Mouse (Mus musculus) R1 (cell line): ENCODE results near the gene Kcnj8.
"Not testable (repeated sequence)": the region's sequence is repeated elsewhere in the genome, so short reads cannot be mapped to it uniquely, and the experiment has no call there.

ENCODE experiments used
- DNase-seq: peaks from one replicate; pipeline ENCODE4 v3.0.0-alpha.2; 2018; ENCODE audit warnings: low read depth, low spot score

The Kcnj8 gene

GRCm38 (mm10) chr6:142550871-142551270, 20.5 kb downstream of the Kcnj8 start:
- no peak for DNase-seq

DNA sequence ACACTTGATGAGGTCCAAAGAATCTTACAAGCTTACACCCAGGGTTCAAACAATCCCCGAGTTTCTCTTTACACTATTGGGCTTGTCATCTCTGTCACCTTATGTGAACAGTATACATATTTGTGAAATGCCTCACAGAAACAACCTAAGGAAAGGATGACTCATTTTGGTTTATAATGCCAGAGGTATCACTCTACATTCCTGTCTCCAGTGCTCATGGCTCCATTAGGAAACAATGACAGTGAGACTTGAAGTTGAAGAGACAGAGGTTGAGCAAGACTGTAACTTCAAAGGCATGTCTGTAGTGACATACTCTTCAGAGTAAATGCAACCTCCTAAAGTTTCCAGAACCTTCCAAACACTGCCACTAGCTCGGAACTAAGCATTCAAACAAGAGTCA, 23.0 kb downstream of the Kcnj8 start:
- no peak for DNase-seq

GRCm38 (mm10) chr6:142545132-142545531, 26.3 kb downstream of the Kcnj8 start:
- DNase-seq: peak; percentile 32

- DNase-seq: no peak
These were observed 27.8 kb downstream of the Kcnj8 start for GRCm38 (mm10) chr6:142543648-142544047.

DNA sequence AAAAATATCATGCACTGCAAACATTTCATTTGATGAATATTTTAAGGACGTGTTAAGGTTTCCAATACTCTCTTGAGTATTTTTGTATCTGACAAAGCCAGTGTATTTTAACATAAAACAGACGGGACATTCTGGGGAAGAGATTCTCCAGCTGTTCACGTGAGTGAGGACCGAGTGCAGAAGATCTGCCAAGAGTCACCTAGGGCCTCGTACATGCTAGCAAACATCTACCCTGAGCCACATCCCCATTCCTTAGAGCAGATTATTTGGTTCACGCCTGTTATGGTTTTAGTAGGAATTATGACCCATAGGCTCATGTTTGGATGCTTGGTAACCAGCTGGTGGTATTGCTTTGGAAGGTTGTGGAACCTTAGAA, 28.6 kb downstream of the Kcnj8 start:
- no peak for DNase-seq

DNA sequence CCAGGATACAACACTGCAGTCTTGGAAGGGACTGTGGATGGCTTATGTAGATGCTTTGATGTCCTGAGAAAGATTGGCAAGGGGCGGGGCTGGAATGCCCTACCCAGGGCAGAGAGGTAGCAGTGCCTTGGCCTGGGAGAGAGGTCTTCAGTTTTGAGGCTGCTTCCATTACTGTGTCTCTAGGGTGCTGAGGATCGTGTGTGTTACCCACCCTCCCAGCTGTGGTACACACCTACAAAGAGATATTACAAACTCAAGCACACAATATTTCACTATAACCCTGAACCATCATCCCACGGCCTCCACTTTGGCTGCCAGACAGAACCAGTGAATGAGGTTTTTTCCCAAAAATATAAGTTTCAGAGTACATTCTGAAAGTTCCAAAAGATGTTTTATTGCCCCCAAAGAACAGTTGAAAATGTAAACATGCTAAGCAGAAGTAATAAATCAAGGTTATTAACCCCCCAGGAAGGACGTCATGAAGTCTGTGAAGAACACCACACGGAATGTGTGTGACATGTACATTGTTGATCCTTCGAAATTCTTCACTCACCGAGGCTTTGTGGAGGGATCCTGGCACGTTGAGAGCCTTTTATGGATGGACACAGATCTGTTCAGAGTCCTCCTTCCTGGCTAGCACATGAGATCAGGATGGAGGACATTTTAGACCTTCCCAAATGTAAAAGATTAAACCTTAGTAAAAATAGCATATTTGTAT, 29.2 kb downstream of the Kcnj8 start:
- no peak for DNase-seq

GRCm38 (mm10) chr6:142540561-142541160, 30.8 kb downstream of the Kcnj8 start:
- DNase-seq: no peak

- DNase-seq: no peak
These were observed 31.3 kb downstream of the Kcnj8 start for GRCm38 (mm10) chr6:142540131-142540530.

- peak; percentile 11 for DNase-seq
These were observed 32.9 kb downstream of the Kcnj8 start for GRCm38 (mm10) chr6:142538503-142538902.

- DNase-seq: no peak
These were observed 38.0 kb downstream of the Kcnj8 start for GRCm38 (mm10) chr6:142533412-142533811.

DNA sequence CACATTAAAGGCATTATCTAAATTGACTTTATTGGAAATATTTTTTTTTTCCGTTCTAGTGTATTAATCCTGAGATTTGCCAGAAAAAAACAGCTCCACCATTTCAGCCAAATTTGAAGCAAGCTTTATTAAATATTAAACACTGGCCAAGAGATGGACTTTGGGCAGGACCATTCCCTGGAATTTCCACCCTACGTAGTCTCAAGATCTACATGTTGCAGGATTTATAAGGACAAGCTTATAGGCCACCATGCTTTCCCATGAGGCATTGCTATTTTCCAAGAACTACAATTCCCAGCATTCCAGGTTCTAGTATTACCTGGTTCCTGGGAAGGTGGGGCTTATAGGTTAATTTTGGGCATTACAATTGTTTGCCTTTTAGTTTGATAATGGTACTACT, 38.7 kb downstream of the Kcnj8 start:
- peak; percentile 30 for DNase-seq

DNA sequence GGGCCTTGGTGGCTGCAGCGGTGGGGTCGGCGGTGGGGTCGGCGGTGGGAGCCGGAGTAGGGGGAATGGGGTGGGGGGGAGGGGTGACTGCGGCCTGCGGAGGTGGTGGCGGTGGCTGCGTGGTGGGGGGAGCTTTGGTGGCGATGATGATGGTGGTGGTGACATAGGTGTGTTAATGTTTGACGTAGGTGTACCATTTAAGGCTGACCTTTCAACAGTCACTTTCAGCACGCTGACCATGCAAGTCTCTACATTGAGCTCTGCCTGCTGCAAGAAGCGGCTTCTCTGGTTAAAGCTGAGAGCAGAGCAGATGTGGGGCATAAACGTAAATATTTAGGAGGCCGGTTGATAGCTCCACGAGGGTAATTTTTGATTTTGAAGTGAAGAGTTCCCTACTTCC, 39.3 kb downstream of the Kcnj8 start:
- DNase-seq: no peak

DNA sequence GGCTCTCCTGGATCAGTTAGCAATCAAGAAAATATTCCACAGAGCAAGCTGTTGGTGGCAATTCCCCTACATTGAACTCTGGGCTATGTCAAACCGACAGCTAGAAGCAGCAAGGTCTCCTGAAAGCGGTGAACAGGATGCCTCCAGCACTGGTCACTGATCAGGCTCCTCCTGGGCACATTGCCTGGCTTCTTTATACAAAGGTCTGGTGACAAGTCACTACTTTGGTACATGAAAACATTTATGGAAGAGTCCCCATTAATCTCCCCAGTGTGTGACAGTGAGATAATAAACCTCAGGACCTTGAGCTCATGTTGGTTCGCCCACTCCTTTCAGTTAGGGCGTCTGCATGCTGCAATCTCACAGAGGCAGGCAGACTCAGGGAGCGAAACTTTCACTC, 41.0 kb downstream of the Kcnj8 start:
- no peak for DNase-seq

DNA sequence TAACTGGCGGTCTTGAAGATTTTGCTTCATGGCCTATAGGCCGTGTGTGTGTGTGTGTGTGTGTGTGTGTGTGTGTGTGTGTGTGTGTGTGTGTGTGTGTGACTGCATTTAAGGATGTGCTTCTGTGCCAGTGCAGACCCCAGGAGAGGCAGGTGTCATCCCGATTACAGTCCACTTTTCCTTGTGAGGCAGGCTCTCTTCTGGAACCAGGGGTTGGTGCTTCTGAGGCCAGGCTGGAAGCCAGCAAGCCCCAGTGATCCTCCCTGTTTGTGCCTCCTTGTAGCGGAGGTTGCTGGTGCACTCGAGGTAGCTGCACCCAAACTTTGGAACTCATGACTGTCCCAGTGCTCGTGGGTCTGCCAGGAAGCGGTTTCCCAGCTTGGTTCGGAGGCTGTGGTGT, 41.7 kb downstream of the Kcnj8 start:
- DNase-seq: no peak

DNA sequence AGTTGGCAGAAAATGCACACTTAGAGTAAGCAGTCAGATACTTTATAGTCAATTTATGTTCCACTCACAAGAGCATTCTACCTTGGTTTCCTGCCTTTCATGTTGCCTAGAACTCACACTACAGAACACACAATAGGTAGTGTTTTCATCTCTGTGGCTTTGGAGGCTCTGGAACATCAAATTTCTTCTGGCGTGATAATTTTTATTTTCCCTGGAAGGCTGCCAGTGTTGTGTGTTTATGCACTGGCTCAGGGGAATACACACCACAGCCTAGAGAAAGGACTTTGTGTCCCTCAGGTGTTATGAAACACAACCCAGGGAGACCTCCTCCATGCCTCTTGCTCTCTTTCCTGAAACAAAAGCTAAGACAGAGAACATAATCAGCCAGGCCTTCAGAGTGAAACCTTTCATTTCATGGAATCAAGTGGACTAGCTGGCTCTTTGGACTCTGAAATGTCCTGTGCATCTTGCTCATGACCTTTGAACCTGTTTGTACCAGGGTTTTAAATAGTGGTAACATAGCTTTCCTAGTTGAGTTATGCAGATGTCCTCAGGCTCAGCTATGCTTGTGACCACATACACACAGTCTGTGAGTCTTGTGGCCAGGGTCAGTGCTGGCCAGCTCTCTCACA, 43.4 kb downstream of the Kcnj8 start:
- DNase-seq: no peak

DNA sequence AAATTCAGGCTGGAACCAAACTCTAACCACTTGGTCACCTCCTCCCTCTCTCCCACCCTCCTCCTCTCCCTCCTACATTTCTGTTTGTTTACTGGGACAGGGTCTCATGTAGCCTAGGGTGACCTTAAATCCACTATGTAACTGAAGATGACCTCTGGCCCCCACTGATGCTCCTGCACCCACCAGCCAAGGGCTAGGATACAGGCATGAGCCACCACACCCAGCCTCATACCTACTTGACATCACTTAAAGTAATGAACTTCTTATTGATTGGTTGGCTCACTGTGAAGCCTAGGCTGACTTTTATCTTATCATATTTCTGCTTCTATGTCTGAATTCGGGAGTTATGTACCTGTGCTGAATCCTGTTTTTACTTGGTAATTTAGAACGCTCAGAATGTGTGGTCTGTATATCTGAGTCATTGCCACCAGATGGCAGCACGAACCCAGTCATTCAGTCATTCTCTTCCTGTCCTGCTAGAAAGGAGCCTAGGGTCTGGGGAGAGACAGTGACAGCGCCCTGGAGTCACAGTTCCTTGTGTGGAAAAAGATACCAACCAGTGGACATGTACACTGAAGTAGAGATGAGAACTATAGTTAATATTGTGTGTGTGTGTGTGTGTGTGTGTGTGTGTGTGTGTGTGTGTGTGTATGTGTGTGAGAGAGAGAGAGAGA, 46.6 kb downstream of the Kcnj8 start:
- DNase-seq: peak; percentile 72

DNA sequence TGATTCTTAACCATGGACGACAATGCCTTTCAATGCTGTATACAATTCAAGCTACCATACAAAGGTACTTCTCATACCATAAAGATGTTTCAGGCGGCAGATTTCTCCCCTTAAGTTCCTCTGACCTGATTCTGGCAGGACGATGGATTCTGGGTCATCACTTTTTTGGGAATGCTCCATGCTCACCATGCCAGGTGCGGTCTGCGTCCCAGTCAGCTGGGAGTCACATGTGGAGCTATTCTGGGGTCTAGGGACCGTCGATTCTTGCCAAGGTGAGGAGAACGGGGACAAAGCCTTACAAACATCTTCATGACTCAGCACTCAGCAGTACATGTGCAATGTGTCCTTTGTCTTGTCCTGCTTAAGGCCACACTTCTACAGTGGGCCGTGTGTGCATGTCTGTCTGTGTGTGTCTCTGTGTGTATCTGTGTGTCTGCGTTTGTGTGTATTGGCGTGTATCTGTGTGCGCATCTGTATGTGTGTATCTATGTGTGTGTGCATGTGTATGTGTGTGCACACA, 49.8 kb downstream of the Kcnj8 start:
- no peak for DNase-seq

- peak; percentile 62 for DNase-seq
These were observed 52.3 kb downstream of the Kcnj8 start for GRCm38 (mm10) chr6:142519110-142519509.

DNA sequence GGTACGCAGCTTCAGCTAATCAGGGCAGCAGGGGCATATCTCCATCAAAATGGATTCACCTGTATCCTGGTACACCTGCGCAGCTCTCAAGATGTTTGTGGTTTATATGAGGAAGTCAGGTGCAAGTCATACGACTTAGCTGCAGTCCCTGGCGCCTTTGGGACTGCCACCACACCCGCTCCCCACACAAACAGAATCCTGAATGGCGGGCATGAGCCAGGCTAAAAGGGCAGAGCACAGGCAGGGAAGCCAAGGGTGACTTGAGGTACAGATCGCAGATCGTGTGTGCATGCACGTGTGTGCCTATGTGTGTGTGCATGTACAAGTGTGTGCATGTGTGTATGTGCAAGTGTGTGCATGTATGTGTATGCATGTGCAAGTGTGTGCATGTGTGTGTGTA, 56.0 kb downstream of the Kcnj8 start:
- not testable (repeated sequence) for DNase-seq

GRCm38 (mm10) chr6:142514912-142515311, 56.5 kb downstream of the Kcnj8 start:
- DNase-seq: peak; percentile 72
